Mouse (Mus musculus) embryo, embryonic 11.5 days (tissue): ENCODE measurements around the gene 1810037I17Rik.

Experiments
- DNase-seq: peaks from one replicate; pipeline ENCODE4 v3.0.0-alpha.2; 2012; ENCODE audit warnings: low read depth, low spot score

Gene 1810037I17Rik

GRCm38 (mm10) chr3:122924009-122924914 is at the start of gene 1810037I17Rik:
TSS of gene 1810037I17Rik (plus strand) at chr3:122924203.
- peak; percentile 91 for DNase-seq

GRCm38 (mm10) chr3:122876870-122877269 is 47.1 kb upstream of the 1810037I17Rik start:
- DNase-seq = no peak

GRCm38 (mm10) chr3:122877543-122877942 is 46.5 kb upstream of the 1810037I17Rik start:
- no peak for DNase-seq

GRCm38 (mm10) chr3:122878705-122879315 is 45.2 kb upstream of the 1810037I17Rik start:
- no peak for DNase-seq

GRCm38 (mm10) chr3:122887505-122888301 is 36.3 kb upstream of the 1810037I17Rik start:
- no peak for DNase-seq

- DNase-seq = no peak
These were observed 35.6 kb upstream of the 1810037I17Rik start for GRCm38 (mm10) chr3:122888371-122888819.

- DNase-seq = no peak
These were observed 29.2 kb upstream of the 1810037I17Rik start, which contains the start of gene Fabp2 for GRCm38 (mm10) chr3:122894772-122895171. TSS of gene Fabp2 (plus strand) at chr3:122895072.

GRCm38 (mm10) chr3:122895189-122895731 is 28.7 kb upstream of the 1810037I17Rik start:
- DNase-seq = no peak

GRCm38 (mm10) chr3:122898254-122898653 is 25.7 kb upstream of the 1810037I17Rik start:
- DNase-seq = no peak

DNA sequence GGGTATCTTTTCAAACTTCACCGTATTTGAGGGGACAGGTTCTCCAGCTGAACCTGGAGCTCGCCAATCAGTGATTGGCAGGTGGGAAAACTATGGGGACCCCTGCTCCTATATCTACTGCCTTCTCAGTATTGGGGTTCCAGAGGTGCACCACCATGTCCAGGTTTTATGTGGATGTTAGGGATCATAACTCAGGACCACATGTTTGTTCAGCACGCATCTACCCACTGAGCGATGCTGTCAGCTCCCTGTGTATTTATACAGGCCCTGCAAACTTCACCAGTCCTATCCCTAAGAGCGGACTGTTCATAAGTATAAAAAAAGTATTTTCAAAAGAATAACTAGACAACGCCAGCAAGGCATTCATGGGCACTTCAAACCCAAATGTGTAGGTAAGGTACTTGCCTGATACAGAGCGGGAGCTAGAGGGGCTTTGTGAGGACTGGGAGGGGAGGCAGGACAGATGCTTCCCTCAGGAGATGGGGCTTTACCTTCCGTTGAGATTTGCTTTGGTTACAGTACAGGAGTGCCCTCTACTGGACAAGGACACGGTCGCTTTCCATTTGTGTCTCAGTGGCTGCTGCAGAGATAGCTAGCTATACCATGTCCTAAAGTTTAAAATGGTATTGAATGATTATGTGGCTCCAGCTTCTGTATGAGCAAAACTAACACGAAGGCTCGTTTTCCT is 20.1 kb upstream of the 1810037I17Rik start:
- peak; percentile 60 for DNase-seq

- DNase-seq = no peak
These were observed 16.2 kb upstream of the 1810037I17Rik start for GRCm38 (mm10) chr3:122907841-122908240.

DNA sequence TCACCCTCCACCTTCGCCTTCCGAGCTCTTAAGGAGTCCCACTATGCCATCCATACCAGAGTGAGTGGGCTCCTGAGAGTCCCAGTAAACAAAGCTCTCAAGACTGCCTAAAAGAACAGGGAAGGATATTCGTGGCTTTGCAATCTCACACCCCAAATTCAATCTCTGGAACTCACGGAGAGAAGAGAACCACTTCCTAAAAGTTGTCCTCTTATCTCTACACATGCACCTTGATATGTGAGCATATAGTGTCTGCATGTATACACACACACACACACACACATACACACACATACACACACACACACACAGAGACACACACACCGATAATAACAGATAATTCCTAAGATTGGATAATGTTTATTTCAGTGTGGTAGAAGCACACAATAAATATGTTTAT is 8.5 kb upstream of the 1810037I17Rik start:
- no peak for DNase-seq

DNA sequence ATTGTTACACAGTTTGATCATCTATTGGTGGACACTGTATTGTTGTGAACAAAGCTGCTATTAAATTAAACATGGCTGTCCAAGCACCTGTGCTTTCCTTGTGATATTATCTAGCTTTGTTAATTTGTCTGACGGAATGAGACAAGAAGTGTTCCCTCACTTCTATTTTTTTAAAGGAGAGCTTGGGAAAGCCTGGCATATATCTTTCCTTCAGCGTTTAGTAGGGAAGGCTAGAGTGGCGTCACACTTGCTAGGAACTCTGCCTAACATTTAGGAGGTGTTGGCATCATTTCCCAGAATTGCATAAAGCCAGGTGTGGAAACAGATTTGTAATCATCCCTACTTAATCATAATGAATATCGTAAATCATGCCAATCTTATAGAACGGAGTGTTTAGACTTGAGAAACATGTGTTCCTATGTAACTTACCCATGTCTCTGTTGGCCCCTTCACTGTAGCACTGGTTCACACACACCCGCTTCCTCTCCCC is 7.8 kb upstream of the 1810037I17Rik start:
- no peak for DNase-seq

DNA sequence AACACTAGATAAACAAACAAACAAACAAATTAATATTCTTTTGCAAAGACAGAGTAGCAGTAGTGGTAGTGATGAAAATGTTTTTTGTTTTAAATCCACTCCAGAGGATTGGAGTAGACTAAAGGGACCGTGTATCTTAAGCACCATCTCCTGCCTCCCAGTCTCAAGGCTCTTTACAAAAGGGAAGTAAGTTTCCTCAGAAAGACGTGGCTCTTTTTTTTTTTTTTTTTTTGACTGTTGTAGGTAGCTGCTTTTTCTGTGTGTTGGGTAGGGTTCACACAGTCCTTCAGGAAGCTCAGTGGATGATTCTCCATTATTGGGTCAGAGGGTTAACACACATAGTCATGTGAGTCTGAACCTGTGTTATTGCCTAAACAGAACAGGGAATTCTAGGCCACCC is 5.3 kb upstream of the 1810037I17Rik start:
- DNase-seq = no peak

- no peak for DNase-seq
These were observed 4.7 kb upstream of the 1810037I17Rik start, which contains the start of gene Gm10959 for GRCm38 (mm10) chr3:122919260-122919659. TSS of gene Gm10959 (minus strand) at chr3:122919360.

DNA sequence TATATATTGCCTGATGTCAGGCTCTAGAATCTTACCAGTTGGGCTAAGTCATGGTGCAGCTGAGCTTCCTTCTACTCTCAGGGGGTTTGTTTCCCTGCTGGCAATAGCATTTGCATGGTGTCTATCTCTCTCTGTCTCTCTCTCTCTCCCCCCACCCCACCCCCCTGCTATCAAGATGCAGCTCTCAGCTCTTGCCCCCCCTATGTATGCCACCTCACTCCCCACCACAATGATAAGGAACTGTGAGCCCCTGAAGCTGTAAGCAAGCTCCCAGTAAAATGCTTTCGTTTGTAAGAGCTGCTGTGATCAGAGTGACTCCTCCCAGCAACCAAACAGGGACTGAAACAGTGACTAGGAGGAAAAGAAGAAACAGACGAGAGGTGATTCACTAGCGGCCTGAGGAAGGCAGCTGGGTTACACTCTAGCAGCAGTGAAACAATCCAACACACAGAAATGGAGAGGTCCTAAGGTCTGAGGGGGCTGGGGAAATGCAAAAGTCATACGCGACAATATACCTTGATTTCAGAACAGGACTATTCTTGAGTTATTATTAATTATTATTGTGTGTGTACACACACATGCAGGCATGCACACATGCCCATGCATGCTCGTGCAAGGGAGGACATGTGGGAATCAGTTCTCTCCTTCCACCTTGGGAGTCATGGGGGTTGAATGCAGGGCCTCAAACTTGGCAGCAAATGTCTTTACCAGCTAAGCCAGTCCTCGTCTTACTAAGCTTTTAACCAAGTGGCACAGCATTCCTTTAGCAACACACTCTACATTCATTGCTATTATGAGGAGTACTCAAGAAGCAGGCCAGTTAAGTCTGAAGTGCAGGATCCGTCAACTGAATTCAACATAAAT is 3.2 kb upstream of the 1810037I17Rik start:
- no peak for DNase-seq

GRCm38 (mm10) chr3:122921676-122922527 is 2.1 kb upstream of the 1810037I17Rik start:
- no peak for DNase-seq

DNA sequence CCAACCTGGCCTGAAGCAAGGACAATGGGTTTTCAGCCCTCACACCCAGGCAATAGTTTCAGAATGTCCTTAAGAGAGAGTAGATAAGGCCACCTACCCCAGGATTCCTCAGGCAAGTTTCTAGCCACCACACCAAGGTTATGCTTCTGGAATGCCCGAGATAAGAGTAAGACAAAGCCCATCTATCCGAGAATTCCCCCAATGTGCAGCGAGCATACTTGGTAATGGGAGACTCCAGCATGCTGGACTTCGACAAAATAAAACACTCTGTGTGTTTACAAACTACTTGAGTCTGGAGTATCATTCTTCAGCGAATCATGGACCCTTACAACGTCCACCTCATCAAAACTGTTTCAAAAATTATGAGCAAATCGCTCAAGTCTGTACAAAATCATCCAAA is 856 bp upstream of the 1810037I17Rik start:
- no peak for DNase-seq

DNA sequence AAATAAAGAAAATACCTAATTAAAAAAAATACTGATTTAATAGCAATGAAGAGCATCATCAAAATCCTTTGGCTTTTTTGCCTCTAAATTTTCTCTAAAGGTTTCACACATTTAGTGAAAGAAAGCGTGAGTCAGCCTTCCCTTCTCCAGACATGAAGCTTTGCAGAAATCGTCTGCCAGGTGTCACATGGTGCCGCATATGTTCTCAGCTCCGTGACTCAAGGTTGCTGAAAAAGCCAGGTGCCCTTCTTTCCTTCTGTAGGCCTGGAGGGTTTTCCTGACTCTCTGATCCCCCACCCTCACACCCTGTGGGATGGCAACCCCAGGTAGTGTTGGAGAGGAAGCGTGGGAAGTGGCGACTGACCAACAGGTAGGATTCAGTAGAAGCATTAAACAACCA is 5.7 kb downstream of the 1810037I17Rik start:
- DNase-seq = no peak
